Mouse (Mus musculus) adrenal gland, postnatal 10 days (tissue): Measurements from ENCODE around the gene Tbx6. TPM values are rescaled to one million over a fixed set of nuclear protein-coding genes. Genes with fewer than 3 reads are reported as not detected.
A peak's percentile ranks its signal among the peaks of the same experiment; 100 is the strongest.

ENCODE experiments used
- DNase-seq: peaks from one replicate; pipeline ENCODE4 v3.0.0; 2021; ENCODE audit warnings: mixed read lengths
- total RNA-seq, 2 experiments: library from RNA; stranded (reverse); gene quantifications; 2 replicates each; pipeline ENCODE4 v1.2.3; 2021

The Tbx6 gene
- total RNA-seq, 2 experiments from 2014 or later, result 0.60 to 1.2 TPM

- no peak for DNase-seq
Measured at GRCm38 (mm10) chr7:126817595-126817994, 36.3 kb downstream of the Tbx6 start.

GRCm38 (mm10) chr7:126818818-126819217 lies 37.5 kb downstream of the Tbx6 start:
- no peak for DNase-seq

- peak; percentile 92 for DNase-seq
Measured at GRCm38 (mm10) chr7:126821835-126822511, 40.7 kb downstream of the Tbx6 start.

- peak; percentile 67 for DNase-seq
Measured at GRCm38 (mm10) chr7:126822741-126823140, 41.5 kb downstream of the Tbx6 start.

- no peak for DNase-seq
Measured at GRCm38 (mm10) chr7:126823202-126823711, 42.0 kb downstream of the Tbx6 start.

- DNase-seq, result no peak
Measured at GRCm38 (mm10) chr7:126823940-126824339, 42.7 kb downstream of the Tbx6 start.

GRCm38 (mm10) chr7:126825403-126825802 lies 44.1 kb downstream of the Tbx6 start:
- peak; percentile 67 for DNase-seq

- DNase-seq, result no peak
Measured at GRCm38 (mm10) chr7:126825952-126826351, 44.7 kb downstream of the Tbx6 start.

- DNase-seq, result no peak
Measured at GRCm38 (mm10) chr7:126831539-126831938, 50.3 kb downstream of the Tbx6 start, which contains the start of gene 4930451I11Rik. TSS of gene 4930451I11Rik (minus strand) at chr7:126831639.

GRCm38 (mm10) chr7:126832036-126832598 lies 50.8 kb downstream of the Tbx6 start:
- peak; percentile 89 for DNase-seq

- no peak for DNase-seq
Measured at GRCm38 (mm10) chr7:126833294-126833693, 52.0 kb downstream of the Tbx6 start.

Other genes with a start within 250 kb of the Tbx6 start
- 100 to 1,000 TPM; 214 to 223 TPM for gene Eif3c, start 215.1 kb upstream of the Tbx6 start, total RNA-seq
- 1 to 10 TPM; 2.1 to 2.2 TPM for gene Apobr, start 196.5 kb upstream of the Tbx6 start, total RNA-seq
- gene Cln3, start 195.7 kb upstream of the Tbx6 start, total RNA-seq, result 10 to 100 TPM; 26.1 to 36.1 TPM
- gene Il27, start 186.5 kb upstream of the Tbx6 start, total RNA-seq, result not detected
- gene Nupr1, start 150.6 kb upstream of the Tbx6 start, total RNA-seq, result 10 to 100 TPM; 14.9 to 19.9 TPM
- gene Sgf29, start 132.2 kb upstream of the Tbx6 start, total RNA-seq, result 10 to 100 TPM; 31.3 to 46.9 TPM
- 100 to 1,000 TPM in 1 of 2 experiments, 10 to 100 TPM in 1; 53.9 to 125 TPM for gene Sult1a1, start 105.1 kb upstream of the Tbx6 start, total RNA-seq
- 10 to 100 TPM; 67.6 to 81.0 TPM for gene Bola2, start 86.1 kb upstream of the Tbx6 start, total RNA-seq
- 10 to 100 TPM in 1 of 2 experiments, 1 to 10 TPM in 1; 8.2 to 15.0 TPM for gene Slx1b, start 85.7 kb upstream of the Tbx6 start, total RNA-seq
- gene Coro1a, start 73.7 kb upstream of the Tbx6 start, total RNA-seq, result 10 to 100 TPM; 36.1 to 39.3 TPM
- gene Mapk3, start 21.9 kb upstream of the Tbx6 start, total RNA-seq, result 100 to 1,000 TPM; 125 to 158 TPM
- 1 to 10 TPM; 3.4 to 8.6 TPM for gene Gdpd3, start 15.1 kb upstream of the Tbx6 start, total RNA-seq
- gene Ypel3, start 4.5 kb upstream of the Tbx6 start, total RNA-seq, result 100 to 1,000 TPM; 140 to 147 TPM
- gene Ppp4c, start 11.0 kb downstream of the Tbx6 start, total RNA-seq, result 100 to 1,000 TPM; 103 to 107 TPM
- gene Fam57b, start 16.2 kb downstream of the Tbx6 start, total RNA-seq, result 10 to 100 TPM; 29.0 to 36.1 TPM
- gene 4930451I11Rik, start 50.2 kb downstream of the Tbx6 start, total RNA-seq, result not detected
- 1 to 10 TPM in 1 of 2 experiments, under 1 TPM in 1; 0.82 to 1.0 TPM for gene Doc2a, start 65.9 kb downstream of the Tbx6 start, total RNA-seq
- 10 to 100 TPM; 21.2 to 28.6 TPM for gene Hirip3, start 80.5 kb downstream of the Tbx6 start, total RNA-seq
- gene Ino80e, start 80.9 kb downstream of the Tbx6 start, total RNA-seq, result 10 to 100 TPM; 35.4 to 45.6 TPM
- gene Taok2, start 103.2 kb downstream of the Tbx6 start, total RNA-seq, result 10 to 100 TPM; 69.7 to 85.8 TPM
- gene Tmem219, start 141.4 kb downstream of the Tbx6 start, total RNA-seq, result 10 to 100 TPM; 32.1 to 32.3 TPM
- 10 to 100 TPM; 18.4 to 23.0 TPM for gene Kctd13, start 147.4 kb downstream of the Tbx6 start, total RNA-seq
- 1 to 10 TPM; 1.9 to 2.0 TPM for gene Asphd1, start 168.1 kb downstream of the Tbx6 start, total RNA-seq
- gene Sez6l2, start 169.1 kb downstream of the Tbx6 start, total RNA-seq, result 10 to 100 TPM; 38.8 to 58.2 TPM
- gene Cdipt, start 194.4 kb downstream of the Tbx6 start, total RNA-seq, result 10 to 100 TPM; 70.6 to 76.4 TPM
- gene Cdiptos, start 194.6 kb downstream of the Tbx6 start, total RNA-seq, result 1 to 10 TPM; 1.6 to 2.7 TPM
- gene Mvp, start 233.1 kb downstream of the Tbx6 start, total RNA-seq, result 10 to 100 TPM; 55.7 to 60.9 TPM
- gene Pagr1b, start 235.0 kb downstream of the Tbx6 start, total RNA-seq, result not detected
- 10 to 100 TPM; 10.1 to 19.1 TPM for gene Pagr1a, start 235.9 kb downstream of the Tbx6 start, total RNA-seq
- gene Gm42742, start 239.6 kb downstream of the Tbx6 start, total RNA-seq, result 10 to 100 TPM; 17.7 to 22.5 TPM
- 1 to 10 TPM; 3.1 to 5.8 TPM for gene Prrt2, start 239.7 kb downstream of the Tbx6 start, total RNA-seq
- 100 to 1,000 TPM; 135 to 159 TPM for gene Maz, start 245.6 kb downstream of the Tbx6 start, total RNA-seq